Mouse (Mus musculus) liver, embryonic 13.5 days (tissue): ENCODE data around the gene Faap24. TPM values are rescaled to one million over a fixed set of nuclear protein-coding genes. Genes with fewer than 3 reads are reported as not detected.

ENCODE experiments used
- ATAC-seq: fragments of 200-750 bp; cut with Nextera tagmentation; 2 replicates; pipeline ENCODE4 v1.8.0; 2017; ENCODE audit warnings: low read depth, mild to moderate bottlenecking, moderate number of reproducible peaks, moderate library complexity
- DNase-seq: peaks from one replicate; pipeline ENCODE4 v3.0.0; 2022
- H3K27ac ChIP-seq: fragments of 300-500 bp; sonication (generic); 2 replicates; pipeline ENCODE4 v1.5.1; 2015; ENCODE audit warnings: moderate library complexity, mild to moderate bottlenecking, inconsistent platforms
- H3K27me3 ChIP-seq: fragments of 300-500 bp; sonication (generic); 2 replicates; pipeline ENCODE4 v1.6.1; 2015; ENCODE audit warnings: mild to moderate bottlenecking, inconsistent platforms
- H3K36me3 ChIP-seq: fragments of 300-500 bp; sonication (generic); 2 replicates; pipeline ENCODE4 v1.6.1; 2015; ENCODE audit warnings: mild to moderate bottlenecking, inconsistent platforms
- H3K4me1 ChIP-seq: fragments of 300-500 bp; sonication (generic); replicated peaks from 2 replicates; pipeline ENCODE4 v1.6.1; 2015; ENCODE audit warnings: inconsistent platforms
- H3K4me2 ChIP-seq: fragments of 300-500 bp; sonication (generic); 2 replicates; pipeline ENCODE4 v1.6.1; 2015; ENCODE audit warnings: inconsistent platforms, mild to moderate bottlenecking, moderate library complexity
- H3K4me3 ChIP-seq: fragments of 300-500 bp; sonication (generic); replicated peaks from 2 replicates; pipeline ENCODE4 v1.5.1; 2015; ENCODE audit warnings: mild to moderate bottlenecking, inconsistent platforms
- H3K9ac ChIP-seq: fragments of 300-500 bp; sonication (generic); 2 replicates; pipeline ENCODE4 v1.6.1; 2015; ENCODE audit warnings: mild to moderate bottlenecking, inconsistent platforms
- H3K9me3 ChIP-seq: fragments of 300-500 bp; sonication (generic); replicated peaks from 2 replicates; pipeline ENCODE4 v1.6.1; 2016; ENCODE audit warnings: inconsistent platforms
- WGBS: fragments of 180-500 bp; shearing (Covaris S2); methylation state at CpG from one replicate; pipeline ENCODE4 v1.1.7; 2015; ENCODE audit not compliant: insufficient replicate concordance; 5-methylcytosine and 5-hydroxymethylcytosine counted together
- polyA plus RNA-seq: library from polyadenylated mRNA; unstranded; fragments of >200 nt; fragmentation: Nextera tagmentation; extraction: Ambion mirVana; gene quantifications from 2 replicates; pipeline ENCODE4 v1.2.1, GENCODE M21; 2015

Faap24 gene
- polyA plus RNA-seq, 1 experiment from 2014 or later = 28.9 TPM

DNA sequence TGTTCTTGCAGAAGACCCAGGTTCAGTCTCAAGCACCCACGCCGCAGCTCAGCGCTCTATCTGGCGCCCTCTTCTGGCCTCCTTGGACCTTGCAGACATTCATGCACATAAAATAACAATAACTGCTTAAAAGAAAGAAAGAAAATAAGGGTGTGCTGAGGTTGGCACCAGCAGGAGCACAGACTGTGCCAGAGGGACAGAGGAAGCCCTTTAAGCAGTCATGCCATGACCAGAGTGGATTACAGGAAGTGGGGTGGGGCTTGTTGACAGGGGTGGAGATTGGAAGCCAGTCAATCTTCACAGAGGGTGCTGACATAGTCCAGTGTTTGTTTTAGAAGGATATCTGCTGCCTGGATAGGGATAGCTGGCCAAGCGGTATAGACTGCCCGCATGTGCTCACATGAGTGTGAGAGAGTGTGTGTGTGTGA, 10.1 kb downstream of the Faap24 start:
- 50% methylated on average over 6 of the region's 6 CpGs for WGBS
- H3K4me1 ChIP-seq = 0 out of 2 replicates have a peak, but pooled peaks cover 4% of the 10 kb centered on the region
- no peak overlapping the region for H3K4me2 ChIP-seq
- H3K36me3 ChIP-seq = peaks cover 7% of the 10 kb centered on the region; the same call in 1 of the 2 replicates
- no peaks in the 10 kb centered on the region for H3K27me3 ChIP-seq
- no peak overlapping the region for H3K9ac ChIP-seq
- H3K9me3 ChIP-seq = no peaks in the 10 kb centered on the region
- no peak overlapping the region for H3K4me3 ChIP-seq
- ATAC-seq = peak; percentile 45; the same call in 1 of the 2 replicates
- no peak for DNase-seq
- H3K27ac ChIP-seq = no peak overlapping the region

DNA sequence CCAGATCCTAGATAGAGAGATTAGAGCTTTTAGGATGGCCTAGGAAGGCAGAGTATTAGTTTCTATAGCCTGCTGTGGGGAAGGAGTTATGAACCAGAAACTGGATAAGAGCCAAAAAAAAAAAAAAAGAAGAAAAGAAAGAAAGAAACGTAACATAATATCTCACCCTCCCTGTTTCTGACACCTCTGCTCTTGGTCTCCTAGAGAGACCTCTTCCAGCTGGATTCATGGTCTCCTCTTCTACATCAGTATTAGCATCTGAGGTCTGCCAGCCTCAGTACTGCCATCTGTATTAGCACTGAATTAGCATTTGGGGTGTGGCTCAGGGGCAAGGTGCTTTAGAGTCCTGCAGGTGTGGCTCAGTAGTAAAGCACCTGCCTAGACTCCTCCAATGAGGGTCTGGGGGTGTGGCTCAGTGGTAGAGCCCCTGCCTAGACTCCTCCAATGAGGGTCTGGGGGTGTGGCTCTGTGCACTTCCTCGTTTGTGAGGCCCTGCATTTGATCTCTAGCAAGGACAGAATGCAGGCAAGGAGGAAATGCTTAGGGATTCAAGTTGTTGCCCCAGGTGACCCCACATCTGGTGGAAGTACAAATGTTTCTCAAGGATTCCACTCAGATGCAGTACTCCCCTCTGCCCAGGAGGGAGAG, 13.8 kb downstream of the Faap24 start:
- DNase-seq (no peak), ATAC-seq (no peak)
- peaks cover 11% of the 10 kb centered on the region; the same call in 1 of the 2 replicates for H3K36me3 ChIP-seq
- no peak overlapping the region for H3K4me3 ChIP-seq
- H3K4me1 ChIP-seq = peaks cover 12% of the 10 kb centered on the region
- no peak overlapping the region for H3K4me2 ChIP-seq
- no peaks in the 10 kb centered on the region for H3K9me3 ChIP-seq
- no peak overlapping the region for H3K27ac ChIP-seq
- WGBS = 41% methylated on average over 2 of the region's 2 CpGs
- H3K27me3 ChIP-seq = no peaks in the 10 kb centered on the region
- no peak overlapping the region for H3K9ac ChIP-seq

DNA sequence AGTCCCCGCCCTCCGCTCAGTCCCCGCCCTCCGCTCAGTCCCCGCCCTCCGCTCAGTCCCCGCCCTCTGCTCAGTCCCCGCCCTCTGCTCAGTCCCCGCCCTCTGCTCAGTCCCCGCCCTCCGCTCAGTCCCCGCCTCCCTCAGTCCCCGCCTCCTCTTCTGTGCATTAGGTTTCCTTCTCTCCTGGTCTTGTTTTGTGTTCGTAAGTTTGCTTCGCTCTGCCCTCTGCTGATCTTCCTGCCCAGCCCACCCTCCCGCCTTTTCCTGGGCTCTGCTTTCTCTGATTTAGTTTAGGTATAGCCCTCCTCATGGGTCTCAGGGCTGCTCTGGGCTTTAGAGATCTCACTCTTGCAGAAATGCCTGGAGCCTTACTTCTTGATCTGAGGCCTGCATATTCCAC, 14.8 kb downstream of the Faap24 start:
- ATAC-seq = no peak
- 50% methylated on average over 16 of the region's 16 CpGs for WGBS

DNA sequence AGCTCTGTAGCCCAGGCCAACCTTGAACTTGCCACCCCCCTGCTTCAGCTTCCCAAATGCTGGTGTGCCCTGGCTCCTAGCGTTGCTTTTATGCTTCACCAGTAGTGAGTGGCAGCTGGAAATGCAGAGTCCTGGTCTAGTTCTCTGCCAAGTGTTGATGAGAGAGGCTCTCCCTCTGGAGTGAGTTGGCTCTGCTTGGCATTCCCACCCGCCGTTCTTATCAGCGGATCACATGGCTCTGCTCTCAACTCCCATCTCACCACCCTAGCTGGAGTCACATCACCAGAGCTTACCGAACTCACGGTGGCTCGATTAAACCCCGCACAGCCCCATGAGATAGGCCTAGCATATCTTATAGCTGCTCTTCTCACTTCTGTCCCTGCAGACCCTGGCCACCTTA, 16.3 kb downstream of the Faap24 start:
- Histone ChIP-seq H3K27ac (no peak overlapping the region), H3K4me2 (no peak overlapping the region), H3K9me3 (no peaks in the 10 kb centered on the region), H3K4me3 (no peak overlapping the region), H3K9ac (no peak overlapping the region), H3K4me1 (peaks cover 8% of the 10 kb centered on the region), H3K27me3 (no peaks in the 10 kb centered on the region), H3K36me3 (peaks cover 6% of the 10 kb centered on the region; the same call in 1 of the 2 replicates)
- no peak for DNase-seq
- no peak for ATAC-seq
- 71% methylated on average over 8 of the region's 8 CpGs for WGBS

More for the DNA sequence above, 14.8 kb downstream of the Faap24 start:
- H3K4me1 ChIP-seq = peaks cover 12% of the 10 kb centered on the region
- H3K9me3 ChIP-seq = no peaks in the 10 kb centered on the region
- H3K9ac ChIP-seq = no peak overlapping the region
- H3K27ac ChIP-seq = no peak overlapping the region
- no peak overlapping the region for H3K4me2 ChIP-seq
- no peak for DNase-seq
- peaks cover 11% of the 10 kb centered on the region; the same call in 1 of the 2 replicates for H3K36me3 ChIP-seq
- no peak overlapping the region for H3K4me3 ChIP-seq
- no peaks in the 10 kb centered on the region for H3K27me3 ChIP-seq

DNA sequence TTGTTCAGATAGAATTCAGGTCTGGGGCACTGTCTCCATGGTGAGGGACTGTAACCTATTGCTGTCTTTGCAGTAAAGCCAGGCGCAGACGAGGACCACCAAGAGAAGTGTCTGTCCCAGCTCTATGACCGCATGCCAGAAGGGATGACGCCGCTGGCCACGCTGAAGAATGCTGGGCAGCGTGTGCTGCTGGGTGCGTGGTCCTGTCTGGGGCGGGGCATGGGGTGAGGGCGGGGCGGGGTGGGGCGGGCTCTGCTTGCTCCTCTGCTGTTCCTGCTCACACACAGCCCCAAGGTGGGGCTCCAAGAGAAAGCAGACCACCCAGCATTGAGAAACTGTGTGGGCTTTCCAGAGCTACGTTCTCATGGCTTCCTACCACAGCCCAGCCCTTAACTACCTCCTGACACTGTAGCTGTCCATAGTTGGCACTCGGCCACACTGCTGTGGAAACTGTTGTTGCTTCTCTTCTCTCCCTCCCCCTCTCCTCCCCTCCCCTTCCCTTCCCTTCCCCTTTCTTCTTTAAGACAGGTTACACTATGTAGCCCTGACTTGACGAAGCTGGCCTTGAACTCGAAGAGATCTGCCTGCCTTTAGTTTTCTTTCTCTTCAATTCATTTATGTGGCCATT, 17.0 kb downstream of the Faap24 start:
- H3K4me2 ChIP-seq = 0 out of 2 replicates have a peak overlapping the region, but pooled peaks have one; percentile 4
- H3K27ac ChIP-seq = no peak overlapping the region
- H3K9me3 ChIP-seq = no peaks in the 10 kb centered on the region
- peaks cover 8% of the 10 kb centered on the region for H3K4me1 ChIP-seq
- H3K36me3 ChIP-seq = peaks cover 6% of the 10 kb centered on the region; the same call in 1 of the 2 replicates
- DNase-seq (no peak), ATAC-seq (no peak)
- no peak overlapping the region for H3K4me3 ChIP-seq
- 27% methylated on average over 16 of the region's 16 CpGs for WGBS
- no peaks in the 10 kb centered on the region for H3K27me3 ChIP-seq
- H3K9ac ChIP-seq = no peak overlapping the region

DNA sequence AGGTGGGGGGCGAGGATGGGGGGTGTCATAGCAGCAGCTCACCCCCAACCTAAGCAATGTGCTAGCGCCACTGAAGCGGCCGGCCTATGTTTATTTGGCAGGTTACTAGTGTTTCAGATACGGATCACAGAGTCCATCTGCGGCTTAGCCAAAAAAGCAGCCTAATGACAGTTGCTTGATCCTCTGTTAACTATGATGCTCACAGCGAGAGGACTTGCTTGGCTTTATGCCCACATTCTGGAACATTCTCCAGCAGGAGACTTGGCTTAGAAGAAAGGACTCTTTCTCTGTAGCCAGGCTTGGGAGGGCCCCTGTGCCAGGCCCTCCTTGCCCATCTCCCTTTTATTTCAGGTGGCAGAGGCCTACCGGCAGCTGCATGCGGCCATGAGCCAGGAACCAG, 20.0 kb downstream of the Faap24 start:
- Histone ChIP-seq H3K9me3 (no peaks in the 10 kb centered on the region), H3K4me1 (peaks cover 17% of the 10 kb centered on the region), H3K27me3 (no peaks in the 10 kb centered on the region), H3K27ac (no peak overlapping the region), H3K4me2 (no peak overlapping the region), H3K36me3 (peaks cover 6% of the 10 kb centered on the region; the same call in 1 of the 2 replicates), H3K4me3 (no peak overlapping the region), H3K9ac (no peak overlapping the region)
- ATAC-seq (no peak), DNase-seq (no peak)
- WGBS = 81% methylated on average over 9 of the region's 9 CpGs

DNA sequence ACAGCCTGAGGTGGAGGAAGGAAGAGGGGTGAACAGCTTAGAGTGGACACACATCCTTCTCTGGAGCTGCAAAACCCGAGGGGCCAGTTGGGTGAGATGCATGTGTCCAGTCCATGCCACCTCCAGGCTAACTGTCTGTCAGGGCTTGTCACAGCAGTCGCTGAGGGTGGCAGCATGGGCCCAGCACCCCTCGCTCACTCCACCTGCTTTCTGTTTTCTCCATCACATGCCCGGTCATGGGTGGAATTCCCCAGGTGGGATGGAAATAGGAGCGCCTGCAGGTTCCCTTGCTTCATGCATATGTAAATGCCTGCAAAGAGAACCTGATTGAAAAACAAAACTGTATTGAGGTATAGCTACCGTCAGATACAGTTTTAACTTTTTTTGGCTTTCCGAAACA, 22.4 kb downstream of the Faap24 start:
- no peak overlapping the region for H3K27ac ChIP-seq
- H3K4me2 ChIP-seq = no peak overlapping the region
- WGBS = 71% methylated on average over 7 of the region's 7 CpGs

DNA sequence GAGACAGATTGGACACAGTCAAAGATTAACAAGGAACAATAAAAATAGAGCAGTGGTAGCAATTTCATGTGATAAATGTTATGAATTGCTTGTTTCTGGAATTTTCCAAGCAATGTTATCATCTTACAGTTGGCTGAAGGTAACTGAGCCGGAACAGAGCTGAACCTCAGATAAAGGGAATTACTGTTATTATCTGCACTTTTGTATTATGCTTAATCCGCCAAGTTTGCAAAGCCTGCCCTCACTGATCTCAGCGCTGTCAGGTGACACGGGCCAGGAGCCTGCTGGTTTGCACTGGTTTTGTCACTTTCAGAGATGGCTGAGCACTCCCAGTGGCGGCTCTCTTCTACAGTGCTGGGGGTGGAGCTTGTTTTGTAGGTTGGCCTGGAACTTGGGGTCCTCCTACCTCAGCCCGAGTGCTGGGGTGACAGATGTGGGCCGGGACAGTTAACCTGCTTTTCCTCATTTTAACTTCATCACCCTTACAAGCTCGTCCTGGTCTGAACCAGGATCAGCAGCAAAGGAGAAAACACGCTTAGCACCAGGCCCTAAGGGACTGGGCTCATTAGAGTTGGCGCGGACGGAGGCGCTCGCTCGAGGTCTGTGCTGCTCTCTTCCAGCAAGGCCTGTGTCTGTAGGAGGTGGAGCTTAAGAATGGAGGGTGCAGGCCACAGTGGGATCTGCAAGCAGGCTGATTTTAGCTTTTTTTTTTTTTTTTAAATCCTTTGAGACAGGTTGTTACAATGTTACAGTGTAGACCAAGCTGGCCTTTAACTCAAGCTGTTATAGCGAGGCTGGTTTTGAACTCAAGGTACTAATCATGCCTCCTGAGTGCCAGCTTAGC, 23.3 kb downstream of the Faap24 start:
- no peaks in the 10 kb centered on the region for H3K36me3 ChIP-seq
- H3K4me3 ChIP-seq = no peak overlapping the region
- no peak overlapping the region for H3K9ac ChIP-seq
- no peak overlapping the region for H3K27ac ChIP-seq
- H3K4me2 ChIP-seq = no peak overlapping the region
- no peaks in the 10 kb centered on the region for H3K9me3 ChIP-seq
- no peak for DNase-seq
- 57% methylated on average over 16 of the region's 16 CpGs for WGBS
- no peak; the same call in 1 of the 2 replicates for ATAC-seq
- H3K4me1 ChIP-seq = peaks cover 9% of the 10 kb centered on the region; the same call in 1 of the 2 replicates
- no peaks in the 10 kb centered on the region for H3K27me3 ChIP-seq

More for the DNA sequence above, 22.4 kb downstream of the Faap24 start:
- Histone ChIP-seq H3K27me3 (no peaks in the 10 kb centered on the region), H3K36me3 (no peaks in the 10 kb centered on the region), H3K4me1 (peaks cover 10% of the 10 kb centered on the region), H3K9me3 (no peaks in the 10 kb centered on the region), H3K9ac (no peak overlapping the region), H3K4me3 (no peak overlapping the region)
- DNase-seq (no peak), ATAC-seq (no peak)

DNA sequence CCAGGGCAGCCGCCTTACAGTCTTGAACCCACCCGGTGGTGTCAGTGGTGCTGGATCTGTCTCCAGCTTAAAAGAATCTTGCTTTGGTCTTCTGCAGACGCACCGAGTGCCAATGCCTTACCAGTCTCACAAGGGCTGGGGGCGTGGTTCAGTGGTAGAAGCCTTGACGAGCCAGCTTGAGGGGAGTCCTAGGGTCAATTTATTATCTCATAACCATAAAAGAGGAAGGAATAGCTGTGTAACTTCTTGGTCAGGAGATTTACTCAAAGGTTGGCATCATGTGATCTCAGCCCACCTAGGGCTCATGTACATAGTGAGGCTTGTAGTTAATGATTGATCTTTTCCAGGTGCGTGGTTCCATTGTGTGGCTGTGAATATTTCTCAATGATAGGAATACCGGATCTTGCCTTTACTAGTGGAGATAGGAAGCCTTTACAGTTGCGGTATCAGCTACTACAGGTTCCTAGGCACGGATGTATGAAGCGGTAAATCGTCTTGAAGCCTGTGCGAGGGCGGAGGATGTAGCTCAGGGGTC, 24.1 kb downstream of the Faap24 start:
- Histone ChIP-seq H3K4me3 (no peak overlapping the region), H3K36me3 (no peaks in the 10 kb centered on the region; the same call in 1 of the 2 replicates), H3K4me1 (peaks cover 9% of the 10 kb centered on the region; the same call in 1 of the 2 replicates), H3K4me2 (no peak overlapping the region), H3K27me3 (no peaks in the 10 kb centered on the region), H3K9me3 (no peaks in the 10 kb centered on the region), H3K9ac (no peak overlapping the region), H3K27ac (no peak overlapping the region)
- WGBS = 69% methylated on average over 14 of the region's 14 CpGs
- DNase-seq (no peak), ATAC-seq (no peak)

DNA sequence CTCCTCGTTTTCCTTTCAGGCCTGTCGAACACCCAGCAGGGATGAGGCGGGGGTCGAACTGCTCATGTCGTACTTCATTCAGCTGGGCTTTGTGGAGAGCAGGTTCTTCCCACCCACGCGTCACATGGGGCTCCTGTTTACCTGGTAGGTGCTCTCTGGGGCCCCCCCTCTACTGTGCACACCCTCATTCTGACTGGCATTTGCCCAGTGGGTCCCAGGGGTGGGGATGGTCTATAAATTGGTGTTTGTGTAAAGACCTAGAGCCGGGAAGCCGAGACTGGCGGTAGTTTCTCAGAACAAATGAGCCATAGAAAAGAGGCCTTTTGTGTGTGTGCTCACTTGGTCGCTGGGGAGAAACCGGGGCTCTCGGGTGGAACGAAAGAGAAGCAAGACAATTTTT, 25.5 kb downstream of the Faap24 start:
- DNase-seq (no peak), ATAC-seq (no peak)
- WGBS = 78% methylated on average over 14 of the region's 14 CpGs
- Histone ChIP-seq H3K27me3 (no peaks in the 10 kb centered on the region), H3K27ac (no peak overlapping the region), H3K9ac (no peak overlapping the region), H3K4me3 (no peak overlapping the region), H3K36me3 (peaks cover 7% of the 10 kb centered on the region), H3K9me3 (no peaks in the 10 kb centered on the region), H3K4me2 (no peak overlapping the region), H3K4me1 (peaks cover 9% of the 10 kb centered on the region; the same call in 1 of the 2 replicates)
